Mouse (Mus musculus) cortical plate, adult 2 months (tissue): ENCODE measurements around the gene Gramd1a. TPM values are rescaled to one million over a fixed set of nuclear protein-coding genes. Genes with fewer than 3 reads are reported as not detected.

Experiments
- H3K27ac ChIP-seq: fragments of 200-500 bp; 2 replicates; pipeline ENCODE4 v1.5.1; 2012; ENCODE audit warnings: low read length, control low read depth, inconsistent platforms; ENCODE audit not compliant: insufficient read depth
- H3K4me1 ChIP-seq: fragments of 200-500 bp; 2 replicates; pipeline ENCODE4 v1.6.1; 2011; ENCODE audit warnings: low read length; ENCODE audit not compliant: control insufficient read depth, insufficient read depth
- H3K4me3 ChIP-seq: fragments of 200-500 bp; 2 replicates; pipeline ENCODE4 v1.5.1; 2011; ENCODE audit warnings: mild to moderate bottlenecking, low read length, control low read depth; ENCODE audit not compliant: insufficient read depth
- CTCF ChIP-seq: fragments of 200-500 bp; IDR thresholded peaks from 2 replicates; pipeline ENCODE4 v1.5.1; 2011; ENCODE audit warnings: mild to moderate bottlenecking, control low read depth, low read length; ENCODE audit not compliant: insufficient read depth; ENCODE audit errors: extremely low read depth
- POLR2A ChIP-seq: fragments of 200-500 bp; IDR thresholded peaks from 2 replicates; pipeline ENCODE4 v1.6.1; 2011; ENCODE audit warnings: mild to moderate bottlenecking, low read length, control low read depth; ENCODE audit not compliant: insufficient read depth; ENCODE audit errors: extremely low read depth
- polyA plus RNA-seq: library from polyadenylated mRNA; depleted of rRNA; stranded (reverse); fragments of >200 nt; gene quantifications from 2 replicates; pipeline ENCODE4 v1.2.3, GENCODE M21; 2012; rRNA removed

The Gramd1a gene
- polyA plus RNA-seq = 183 and 188 TPM in 2 replicates

GRCm38 (mm10) chr7:31155296-31156033, at the start of gene Gramd1a:
Gramd1a (minus strand) TSS chr7:31155896.
- no peak for TF ChIP-seq POLR2A
- TF ChIP-seq CTCF = no peak
- Histone ChIP-seq H3K27ac (peak within 1 kb of the TSS; percentile 45), H3K4me1 (0 out of 2 replicates have a peak, but pooled peaks cover 2% of the 10 kb centered on the region), H3K4me3 (no peak within 1 kb of the TSS)

DNA sequence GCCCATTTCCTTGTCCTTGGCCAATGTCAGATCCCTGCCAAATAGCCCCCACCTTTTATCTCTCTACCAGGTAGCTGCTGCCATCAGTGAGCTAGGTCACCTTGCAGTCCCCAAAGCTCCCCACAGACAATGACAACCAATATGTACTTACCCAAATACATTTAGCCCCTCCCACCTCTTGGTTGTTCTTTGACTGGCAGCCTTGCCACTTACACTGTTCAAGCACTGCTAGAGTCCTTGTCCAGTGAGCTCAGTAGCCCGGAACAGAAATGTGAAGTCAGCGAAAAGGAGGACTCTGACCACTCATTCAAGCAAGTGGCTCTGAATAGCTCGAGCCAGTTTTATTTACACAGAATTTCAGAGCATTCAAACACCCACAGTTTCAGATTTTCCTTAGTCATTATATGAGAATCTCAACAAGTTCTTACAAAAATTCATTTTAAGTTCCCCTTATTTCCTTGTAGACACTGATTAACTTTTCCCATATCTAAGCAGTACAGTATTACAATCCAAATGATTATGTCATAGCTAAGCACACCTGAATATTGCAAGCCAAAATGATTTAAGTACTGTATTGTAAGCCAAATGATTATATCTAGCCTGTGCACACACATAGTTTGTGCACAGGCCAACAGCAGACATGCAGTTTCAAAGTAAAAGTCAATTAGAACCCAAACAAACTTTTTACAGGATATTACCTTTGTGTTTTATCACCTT, 40.1 kb upstream of the Gramd1a start:
- TF ChIP-seq POLR2A (no peak), CTCF (no peak)
- Histone ChIP-seq H3K27ac (no peak overlapping the region), H3K4me1 (no peaks in the 10 kb centered on the region), H3K4me3 (no peak overlapping the region)

DNA sequence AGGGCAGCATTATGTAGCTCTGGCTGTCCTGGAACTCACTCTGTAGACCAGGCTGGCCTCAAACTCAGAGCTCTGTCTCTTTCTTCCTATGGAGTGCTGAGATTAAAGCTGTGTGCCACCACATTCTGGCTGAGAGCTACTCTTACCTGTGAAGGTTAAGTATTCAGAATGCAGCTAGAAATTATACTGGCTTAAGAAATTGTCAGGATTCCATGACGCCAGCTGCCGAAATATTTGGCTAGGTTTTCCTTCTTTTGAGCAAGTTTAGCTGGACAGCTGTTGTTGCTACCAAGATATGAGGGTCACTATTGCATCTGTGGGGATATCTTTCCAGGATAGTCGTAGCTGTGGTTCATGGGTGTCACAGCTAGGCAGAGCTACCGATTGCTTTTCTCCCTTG, 29.0 kb upstream of the Gramd1a start:
- TF ChIP-seq CTCF = no peak
- no peak for TF ChIP-seq POLR2A

DNA sequence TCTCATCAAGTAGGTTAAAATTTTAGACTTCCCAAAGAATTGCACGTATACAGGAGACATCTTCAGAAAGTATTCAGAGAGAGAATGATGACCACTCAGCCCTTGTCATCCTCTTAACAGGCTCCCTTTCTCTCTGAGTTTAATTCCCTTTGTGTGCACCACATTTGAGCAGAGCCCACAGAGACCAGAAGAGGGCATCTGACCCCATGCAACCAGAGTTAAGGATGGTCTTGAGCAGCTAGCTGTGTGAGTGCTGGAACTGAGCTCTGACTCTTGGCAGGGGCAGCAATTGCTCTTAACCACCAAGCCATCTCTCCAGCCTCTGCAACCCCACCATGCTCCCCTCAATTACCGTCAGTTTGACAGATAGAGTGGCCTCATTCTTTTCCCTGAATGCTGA, 27.2 kb upstream of the Gramd1a start:
- TF ChIP-seq POLR2A (no peak), CTCF (no peak)
- no peak overlapping the region for H3K27ac ChIP-seq
- H3K4me3 ChIP-seq = no peak overlapping the region
- H3K4me1 ChIP-seq = no peaks in the 10 kb centered on the region

More for the DNA sequence above, 29.0 kb upstream of the Gramd1a start:
- Histone ChIP-seq H3K4me1 (no peaks in the 10 kb centered on the region), H3K27ac (no peak overlapping the region), H3K4me3 (no peak overlapping the region)

DNA sequence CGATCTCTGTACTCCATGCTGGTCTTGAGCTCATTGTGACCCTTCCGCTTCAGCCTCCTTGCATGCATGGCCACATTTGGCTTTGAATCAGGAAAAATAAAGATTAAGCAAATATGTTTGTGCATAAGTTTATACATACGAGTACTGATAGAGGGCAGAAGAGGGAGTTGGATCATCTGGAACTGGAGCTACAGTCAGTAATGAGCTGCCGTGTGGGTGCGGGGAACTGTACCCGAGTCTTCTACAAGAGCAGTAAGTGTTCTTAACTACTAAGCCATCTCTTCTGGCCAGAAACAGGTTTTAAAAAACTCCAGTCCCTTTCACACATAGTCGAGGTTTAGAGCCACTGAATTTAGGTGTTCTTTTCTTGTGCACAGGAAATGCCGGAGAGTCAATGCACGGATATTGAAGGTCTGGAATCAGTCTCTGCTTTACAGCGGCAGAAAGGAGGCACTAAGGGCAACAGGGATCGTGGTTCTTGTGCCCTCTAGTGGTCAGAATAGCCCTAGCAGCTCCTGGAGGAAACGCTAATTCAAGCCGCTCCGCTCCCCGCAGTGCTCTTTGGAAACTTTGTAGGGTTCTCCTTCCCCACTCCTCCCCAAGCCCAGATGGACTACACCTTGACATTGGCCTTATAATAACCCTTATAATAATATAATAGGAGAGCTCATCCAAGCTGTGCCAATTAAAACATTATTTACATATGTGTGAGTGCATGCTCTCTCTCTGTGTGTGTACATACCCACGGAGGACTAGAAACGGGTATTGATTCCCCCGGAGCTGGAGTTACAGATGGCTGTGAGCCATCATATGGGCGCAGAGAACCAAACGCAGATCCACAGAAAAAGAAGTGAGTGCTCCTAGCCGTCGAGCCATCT, 21.4 kb upstream of the Gramd1a start:
- Histone ChIP-seq H3K27ac (no peak overlapping the region), H3K4me1 (no peaks in the 10 kb centered on the region), H3K4me3 (no peak overlapping the region)
- TF ChIP-seq CTCF = peak; percentile 92
- TF ChIP-seq POLR2A = no peak

GRCm38 (mm10) chr7:31175096-31175495, 19.4 kb upstream of the Gramd1a start:
- Histone ChIP-seq H3K4me1 (no peaks in the 10 kb centered on the region), H3K4me3 (no peak overlapping the region), H3K27ac (no peak overlapping the region)
- TF ChIP-seq CTCF (no peak), POLR2A (no peak)

GRCm38 (mm10) chr7:31174466-31174865, 18.8 kb upstream of the Gramd1a start:
- no peak overlapping the region for H3K27ac ChIP-seq
- no peaks in the 10 kb centered on the region for H3K4me1 ChIP-seq
- no peak overlapping the region for H3K4me3 ChIP-seq
- no peak for TF ChIP-seq POLR2A
- no peak for TF ChIP-seq CTCF

- H3K27ac ChIP-seq = no peak overlapping the region
- H3K4me3 ChIP-seq = no peak overlapping the region
- TF ChIP-seq CTCF (peak; percentile 52), POLR2A (no peak)
- no peaks in the 10 kb centered on the region for H3K4me1 ChIP-seq
These were observed 16.5 kb upstream of the Gramd1a start for GRCm38 (mm10) chr7:31172238-31172637.

DNA sequence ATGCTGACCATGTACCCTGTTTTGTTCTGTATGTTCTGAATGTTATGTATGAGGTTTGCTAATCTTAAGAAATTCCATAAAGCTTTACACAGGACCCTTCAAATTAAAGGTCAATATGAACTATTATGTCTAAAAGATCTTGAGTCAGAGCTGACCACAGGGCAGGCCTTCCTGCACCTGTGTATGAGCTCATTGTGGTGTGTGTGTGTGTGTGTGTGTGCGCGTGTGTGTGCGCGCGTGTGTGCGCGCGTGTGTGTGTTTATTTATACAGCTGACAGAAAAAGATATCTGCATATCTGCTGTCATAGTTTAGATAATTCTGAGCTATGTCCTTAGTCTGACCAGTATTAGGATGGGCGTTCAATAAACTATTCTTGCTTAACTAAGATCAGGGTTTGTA, 14.8 kb upstream of the Gramd1a start:
- Histone ChIP-seq H3K27ac (no peak overlapping the region), H3K4me3 (no peak overlapping the region), H3K4me1 (no peaks in the 10 kb centered on the region)
- TF ChIP-seq POLR2A (no peak), CTCF (no peak)
